Mouse (Mus musculus): Measurements from ENCODE around the gene Kcnk7. TPM values are rescaled to one million over a fixed set of nuclear protein-coding genes. Genes with fewer than 3 reads are reported as not detected.

Gene Kcnk7
- total RNA-seq, 2 experiments from 2014 or later, result 0.19 TPM; not detected in 1

DNA sequence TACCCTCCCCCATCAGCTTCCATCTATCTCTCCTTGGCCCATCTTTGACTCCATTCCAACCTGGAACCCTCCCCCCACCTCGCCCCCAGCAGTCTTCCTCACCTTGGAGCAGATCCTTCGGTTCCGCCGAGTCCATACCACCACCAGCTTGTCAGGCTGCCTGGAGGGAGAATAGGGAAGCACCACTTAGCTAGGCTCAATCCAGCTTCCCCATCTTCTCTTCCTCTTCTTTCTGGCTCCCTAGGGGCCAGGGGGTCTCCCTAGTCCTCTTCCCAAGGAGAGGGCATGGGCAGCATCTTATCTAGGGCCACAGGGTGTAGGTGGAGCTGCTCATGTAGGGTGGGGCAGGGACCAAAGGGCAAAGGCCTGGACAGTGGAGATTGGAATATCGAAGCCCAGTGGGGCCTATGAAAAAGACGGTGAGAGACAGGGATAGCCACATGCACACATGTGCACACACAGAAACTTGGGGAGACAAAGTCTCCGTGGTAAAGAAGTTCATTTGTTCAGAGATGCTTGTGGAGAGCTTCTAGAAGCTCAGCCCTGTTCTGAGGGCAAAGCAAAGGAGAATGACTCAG is 18.8 kb downstream of the Kcnk7 start:
- ATAC-seq (replicated peaks; ENCODE audit: low FRiP score, low TSS enrichment, poor library complexity, severe bottlenecking), result no peak

DNA sequence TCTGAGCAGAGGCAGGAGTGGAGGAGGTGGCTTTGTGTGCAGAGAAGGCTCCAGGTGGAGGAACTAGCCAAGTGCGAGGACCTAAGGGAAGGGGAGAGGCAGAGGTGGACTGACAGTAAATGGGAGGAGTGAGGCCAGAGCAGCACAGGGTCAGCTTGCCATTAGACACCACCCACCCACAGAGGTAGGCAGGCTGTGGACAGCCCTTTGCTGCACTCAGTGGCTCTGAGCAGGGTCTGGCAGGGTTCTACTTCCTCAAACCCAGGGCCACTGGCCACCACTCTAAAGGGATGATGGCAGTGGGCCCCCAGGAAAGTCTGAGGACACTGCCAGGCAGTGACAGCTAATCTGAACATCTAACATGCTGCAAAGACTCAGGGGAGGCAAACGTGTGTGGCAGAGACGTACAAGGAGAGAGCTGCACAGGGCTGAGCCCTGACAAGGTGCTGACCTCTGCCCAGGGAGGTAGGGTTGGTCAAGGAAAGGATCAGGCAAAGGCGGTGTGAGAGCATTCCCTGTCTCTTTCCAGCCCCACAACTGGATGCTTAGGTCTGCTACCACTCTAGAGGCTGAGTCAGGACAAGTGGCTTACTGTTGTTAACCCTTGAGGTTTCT is 19.9 kb downstream of the Kcnk7 start:
- ATAC-seq (replicated peaks; ENCODE audit: low FRiP score, low TSS enrichment, poor library complexity, severe bottlenecking), result no peak

DNA sequence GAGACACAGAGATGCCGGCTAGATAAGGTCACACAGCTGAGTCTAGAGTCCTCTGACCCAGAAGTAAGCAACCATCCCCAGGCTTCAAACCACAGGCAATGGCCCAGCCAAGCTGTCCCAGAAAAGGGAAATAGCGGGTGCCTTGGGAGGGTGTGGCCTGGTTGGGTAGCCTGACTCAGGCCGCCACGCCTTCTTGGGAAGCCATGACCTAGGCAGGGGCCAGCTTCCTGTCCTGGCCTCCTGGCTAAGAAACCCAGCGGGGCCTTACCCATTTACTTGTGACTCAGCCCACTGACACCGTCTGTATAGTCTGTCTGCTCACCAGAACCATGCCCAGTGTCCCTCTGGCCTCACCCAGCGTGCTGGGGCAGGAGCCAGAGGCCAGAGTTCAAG is 20.4 kb downstream of the Kcnk7 start:
- ATAC-seq (replicated peaks; ENCODE audit: low FRiP score, low TSS enrichment, poor library complexity, severe bottlenecking), result peak; percentile 19

DNA sequence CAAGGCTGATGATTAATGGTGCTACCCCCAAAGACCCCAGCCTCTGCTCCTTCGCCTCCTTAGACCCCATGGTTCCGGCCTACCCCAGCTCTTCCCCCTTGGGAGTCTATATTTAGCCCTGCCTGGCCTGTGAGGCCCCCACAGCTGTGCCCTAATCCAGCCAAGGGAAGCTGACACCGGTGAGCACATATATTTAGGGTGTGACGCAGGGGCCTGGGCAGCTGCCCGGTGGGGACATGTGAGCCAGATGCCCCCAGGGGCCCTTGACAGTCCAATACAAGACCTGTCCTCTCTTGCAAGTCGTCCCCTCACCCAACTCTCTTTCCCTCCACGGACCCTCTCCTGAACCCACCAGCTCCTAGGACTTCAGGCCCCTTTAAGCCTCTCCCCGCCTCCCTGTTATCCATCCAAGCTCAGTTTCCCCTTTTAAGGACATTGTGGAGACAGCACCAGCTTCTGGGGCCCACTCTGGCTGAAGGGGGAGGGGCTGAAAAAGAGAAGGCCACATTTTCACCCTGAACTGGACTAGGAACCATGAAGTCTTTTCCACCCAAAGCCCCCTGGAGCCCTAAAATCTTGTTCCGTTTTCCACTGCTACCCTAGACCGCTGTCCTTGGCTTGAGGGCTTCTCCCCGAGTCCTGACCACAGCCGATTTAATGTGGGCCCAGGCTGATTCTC is 21.0 kb downstream of the Kcnk7 start:
- ATAC-seq (replicated peaks; ENCODE audit: low FRiP score, low TSS enrichment, poor library complexity, severe bottlenecking), result no peak

DNA sequence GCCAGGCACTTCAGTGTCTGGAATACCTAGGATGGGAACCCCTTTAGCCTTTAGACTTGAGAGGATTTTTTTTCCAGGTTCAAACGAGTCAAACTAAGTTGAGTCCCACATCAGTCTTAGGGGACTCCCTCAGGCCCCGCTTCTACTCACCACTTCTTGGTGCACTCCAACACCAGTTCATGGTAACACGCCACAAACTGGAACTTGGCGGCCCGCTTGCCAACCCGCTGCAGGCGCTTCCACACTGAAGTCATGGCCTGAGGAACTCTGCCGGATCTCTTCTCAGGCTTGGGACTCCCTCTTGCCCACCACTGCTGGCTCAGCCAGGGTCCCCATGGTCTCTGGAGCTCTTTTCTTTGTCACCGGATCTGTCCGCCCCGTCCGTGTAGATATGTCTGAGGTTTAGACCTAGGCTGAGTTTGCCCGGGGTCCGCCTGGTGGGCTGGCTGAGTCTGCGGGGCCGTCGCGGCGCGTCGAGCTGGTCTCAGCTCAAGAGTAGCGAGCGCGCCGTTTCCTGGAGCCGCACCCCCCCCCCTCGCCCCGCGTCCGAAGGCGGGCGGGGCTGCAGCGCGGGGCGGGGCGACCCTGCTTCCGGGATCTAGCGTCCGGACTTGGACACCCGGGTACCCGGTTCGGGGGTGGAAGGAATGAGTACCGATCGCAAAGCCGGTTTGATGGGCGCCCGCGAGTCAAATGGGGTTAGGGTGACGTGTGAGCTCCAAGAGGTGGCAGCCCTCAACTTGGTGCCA is 21.8 kb downstream of the Kcnk7 start, which contains the start of gene Ehbp1l1:
Ehbp1l1 (minus strand) TSS at position 551 of the 749 bp plus-strand sequence.
- peak; percentile 8; the same call in 1 of the 2 replicates for ATAC-seq (replicated peaks; ENCODE audit: low FRiP score, low TSS enrichment, poor library complexity, severe bottlenecking)

DNA sequence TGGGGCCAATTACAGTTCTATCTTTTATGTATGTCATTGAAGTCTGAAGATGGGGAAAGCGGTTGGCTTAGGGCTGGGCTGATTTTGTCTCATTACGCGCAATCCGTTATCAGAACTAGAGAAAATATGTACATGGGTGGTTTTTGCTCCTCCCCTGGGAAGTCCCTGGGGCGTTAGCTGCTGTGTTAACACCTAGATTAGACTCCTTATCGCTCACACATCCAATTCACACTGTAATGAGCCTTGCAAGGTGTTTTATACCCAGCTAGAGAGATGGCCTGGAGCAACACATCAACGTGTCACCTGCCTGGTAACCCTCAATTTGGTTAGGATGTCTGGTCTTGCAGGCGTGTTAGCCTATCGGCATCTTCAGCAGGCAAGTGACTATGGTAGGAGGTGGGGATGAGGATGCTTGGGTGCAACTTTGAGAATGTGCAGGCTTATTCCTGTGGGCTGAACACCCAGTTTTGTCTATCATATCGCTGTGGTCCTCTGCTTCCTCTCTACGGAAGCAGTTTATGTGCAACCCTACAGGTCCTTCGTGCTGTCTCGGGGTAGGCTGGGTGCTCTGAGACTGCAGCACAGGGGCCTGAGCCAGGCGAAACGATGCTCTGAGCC is 22.9 kb downstream of the Kcnk7 start:
- peak; percentile 49 for ATAC-seq (replicated peaks; ENCODE audit: low FRiP score, low TSS enrichment, poor library complexity, severe bottlenecking)

DNA sequence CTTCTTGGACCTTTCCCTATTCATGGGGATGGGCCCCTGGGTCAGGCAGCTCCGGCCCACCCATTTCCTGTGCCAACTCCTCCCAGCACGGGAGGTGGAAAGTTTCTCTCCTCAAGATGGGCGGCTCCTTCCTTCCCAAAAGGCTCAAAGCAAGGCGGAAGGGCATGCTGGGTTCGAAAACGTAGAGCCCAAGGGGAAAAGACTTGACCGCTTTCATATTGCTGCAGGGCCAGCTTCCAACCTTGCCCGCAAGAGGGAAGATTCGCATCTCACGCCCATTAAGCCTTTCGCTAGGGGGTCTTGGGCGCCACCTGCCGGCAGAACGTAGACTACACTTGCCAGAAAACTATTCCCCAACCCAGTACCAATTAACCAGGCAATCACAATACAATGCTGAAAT is 23.5 kb downstream of the Kcnk7 start:
- ATAC-seq (replicated peaks; ENCODE audit: low FRiP score, low TSS enrichment, poor library complexity, severe bottlenecking), result 0 out of 2 replicates have a peak, but pooled peaks have one; percentile 4

DNA sequence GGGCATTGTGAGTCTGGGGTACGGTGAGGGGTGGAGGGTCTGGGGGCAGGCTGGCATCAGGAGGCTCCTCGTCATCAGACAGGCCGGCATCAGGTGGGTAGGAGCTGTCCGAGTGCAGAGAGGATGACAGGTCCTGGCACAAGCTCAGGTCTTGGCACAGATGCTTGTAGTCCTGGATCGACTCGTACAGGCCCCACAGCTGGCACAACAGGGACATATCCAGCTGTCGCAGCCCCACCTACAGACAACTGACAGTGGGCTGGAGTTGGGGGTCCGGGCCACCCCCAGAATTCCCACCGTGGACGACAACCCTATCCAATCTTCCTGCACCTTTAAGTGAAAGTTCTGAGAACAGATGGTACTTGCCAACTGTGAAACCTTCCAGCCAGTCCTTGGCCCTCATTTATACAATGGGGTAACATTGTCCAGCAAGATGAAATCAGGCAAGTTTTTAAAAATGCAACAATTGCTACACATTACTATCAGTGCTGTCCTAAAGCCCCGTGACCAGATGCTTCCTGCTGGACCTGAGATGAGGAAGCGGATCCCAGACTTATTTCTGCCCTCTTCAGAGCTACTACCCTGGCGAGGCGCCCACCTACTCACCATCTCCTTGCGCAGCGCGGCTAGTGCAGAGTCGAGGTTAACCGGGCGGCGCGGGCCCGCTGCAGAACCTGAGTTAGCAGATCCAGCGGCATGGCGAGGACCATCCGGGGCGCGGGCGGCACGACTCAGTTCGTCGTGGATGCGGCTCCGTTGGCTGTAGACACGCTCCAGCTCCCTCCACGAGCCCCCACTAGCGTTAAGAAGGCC is 24.7 kb downstream of the Kcnk7 start:
- no peak for ATAC-seq (replicated peaks; ENCODE audit: low FRiP score, low TSS enrichment, poor library complexity, severe bottlenecking)

DNA sequence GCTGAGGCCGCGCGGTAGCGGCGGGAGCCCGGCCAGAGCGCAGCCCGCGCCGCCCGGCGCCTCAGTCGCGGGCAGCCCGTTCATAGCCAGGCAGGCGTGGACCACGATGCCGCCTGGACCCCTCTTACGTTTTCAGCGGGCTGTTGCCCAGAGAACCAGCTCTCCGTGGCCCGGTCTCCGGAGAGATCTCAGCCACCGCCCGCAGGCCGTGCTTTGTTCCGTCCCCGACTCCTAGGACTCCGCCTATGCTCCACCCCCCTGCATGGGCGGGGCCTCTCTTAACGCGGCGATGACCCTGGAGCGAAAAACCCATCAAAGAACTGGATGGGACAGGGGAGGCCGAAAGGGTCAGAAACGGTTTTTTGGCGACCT is 25.3 kb downstream of the Kcnk7 start, which contains the start of gene Fam89b:
Fam89b (minus strand) TSS at position 210 of the 372 bp plus-strand sequence.
- ATAC-seq (replicated peaks; ENCODE audit: low FRiP score, low TSS enrichment, poor library complexity, severe bottlenecking), result peak; percentile 49

DNA sequence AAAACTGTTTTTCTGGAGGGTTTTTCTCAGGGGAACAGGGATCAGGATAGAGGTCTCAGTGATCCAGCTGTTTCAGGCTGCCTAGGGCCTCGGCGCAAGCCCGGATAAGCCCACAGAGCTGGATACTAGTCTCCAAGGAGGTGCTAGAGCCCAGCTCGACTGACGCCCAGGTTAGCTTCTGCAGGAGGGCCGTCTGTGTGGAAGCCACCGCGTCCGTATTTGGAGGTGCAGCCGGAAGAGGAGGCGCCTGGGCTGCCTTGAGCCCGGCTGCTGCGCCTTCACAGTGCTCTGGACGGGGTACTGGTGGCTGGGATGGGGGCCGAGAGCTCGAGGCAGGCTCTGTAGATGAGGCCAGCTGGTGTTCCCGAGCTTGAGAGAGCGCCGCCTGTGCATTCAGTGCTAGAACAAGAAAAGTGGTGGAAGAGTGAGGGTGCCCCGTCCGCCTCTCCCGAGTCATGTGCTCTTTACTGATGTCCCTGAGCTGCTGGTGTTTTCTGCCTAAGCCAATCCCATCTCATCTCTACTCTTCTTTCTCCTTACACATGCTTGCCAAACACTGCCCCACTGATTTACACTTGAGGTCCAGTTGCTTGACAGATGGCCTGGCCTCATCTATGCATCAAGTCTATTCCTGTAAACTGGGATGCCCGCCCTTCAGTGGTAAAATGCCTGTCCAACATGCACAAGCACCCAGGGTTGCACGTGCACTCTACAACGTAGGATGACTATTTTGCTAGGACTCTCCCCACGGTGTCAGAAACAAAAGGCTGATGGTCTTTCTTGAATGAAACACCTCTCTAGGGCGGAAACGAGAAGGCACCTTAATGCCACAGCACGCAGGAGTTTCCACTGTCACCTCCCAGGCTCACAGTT is 26.4 kb downstream of the Kcnk7 start:
- ATAC-seq (replicated peaks; ENCODE audit: low FRiP score, low TSS enrichment, poor library complexity, severe bottlenecking), result no peak

DNA sequence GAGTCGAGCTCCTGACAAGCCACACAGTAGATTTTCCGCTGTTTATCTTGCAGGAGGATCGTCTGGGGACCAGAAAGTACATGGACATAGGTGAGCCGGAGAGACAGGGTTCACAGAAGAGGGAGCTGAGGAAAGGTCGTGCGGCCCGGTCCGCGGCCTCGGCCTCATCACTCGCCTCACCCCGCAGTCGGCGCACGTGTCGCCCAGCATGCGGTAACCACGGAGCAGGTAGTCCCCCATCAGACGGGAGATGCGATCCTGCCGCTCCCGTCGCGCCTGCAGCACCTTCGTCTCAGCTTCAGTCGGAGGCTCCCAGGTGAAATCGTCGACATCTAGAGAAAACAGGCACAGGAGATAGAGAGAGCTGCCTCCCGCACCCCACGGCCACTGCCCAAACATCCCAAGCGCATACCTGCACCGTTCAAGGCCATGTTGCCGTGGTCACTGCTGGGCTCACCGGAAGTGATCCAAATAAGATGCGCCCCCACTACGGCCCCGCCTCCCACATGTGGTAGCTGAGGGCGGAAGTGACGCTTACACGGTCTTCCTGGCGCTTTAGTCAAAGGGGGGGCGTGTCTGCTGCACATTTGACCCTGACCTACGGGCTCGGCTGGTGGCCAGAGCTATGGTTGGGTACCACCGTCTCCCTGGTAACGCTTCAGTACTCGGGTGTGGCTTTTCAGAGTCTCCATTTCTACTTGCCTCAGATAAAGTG is 27.3 kb downstream of the Kcnk7 start:
- ATAC-seq (replicated peaks; ENCODE audit: low FRiP score, low TSS enrichment, poor library complexity, severe bottlenecking), result peak; percentile 56

DNA sequence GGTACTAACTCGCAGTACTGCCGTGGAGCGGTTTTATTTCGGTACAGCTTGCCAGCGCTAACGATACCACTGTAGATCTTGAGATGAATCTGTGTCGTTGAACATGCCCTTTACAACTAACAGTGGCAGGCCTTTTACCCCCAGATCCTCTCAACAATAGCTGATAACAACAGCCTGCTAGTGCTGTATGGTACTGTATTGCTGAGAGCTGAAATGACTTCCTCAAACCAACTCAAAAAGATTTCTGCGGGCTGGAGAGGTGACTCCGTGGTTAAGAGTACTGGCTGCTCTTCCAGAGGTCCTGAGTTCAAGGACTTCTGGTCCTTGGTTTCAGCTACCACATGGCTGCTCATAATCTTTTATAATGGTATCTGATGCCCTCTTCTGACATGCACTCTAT is 30.2 kb downstream of the Kcnk7 start:
- ATAC-seq (replicated peaks; ENCODE audit: low FRiP score, low TSS enrichment, poor library complexity, severe bottlenecking), result no peak

DNA sequence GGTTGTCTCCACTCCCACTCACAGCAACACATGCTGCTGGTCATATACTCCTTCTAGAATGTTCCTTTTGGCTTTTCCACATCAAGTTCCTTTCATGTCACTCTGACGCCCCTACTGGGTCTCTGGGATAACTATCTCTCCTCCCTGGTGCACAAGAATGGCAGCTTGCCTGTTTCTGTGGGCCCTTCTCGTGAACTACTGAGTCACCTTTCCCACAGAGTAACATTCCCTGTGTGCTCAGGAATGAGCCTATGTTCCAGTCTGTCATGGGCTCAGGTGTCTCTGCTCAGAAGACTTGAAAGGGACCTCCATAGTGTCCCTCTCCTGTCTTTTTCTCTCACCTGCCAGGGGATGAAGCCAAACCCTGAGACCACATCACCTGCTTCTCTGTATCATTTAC is 35.3 kb downstream of the Kcnk7 start:
- ATAC-seq (replicated peaks; ENCODE audit: low FRiP score, low TSS enrichment, poor library complexity, severe bottlenecking), result no peak

DNA sequence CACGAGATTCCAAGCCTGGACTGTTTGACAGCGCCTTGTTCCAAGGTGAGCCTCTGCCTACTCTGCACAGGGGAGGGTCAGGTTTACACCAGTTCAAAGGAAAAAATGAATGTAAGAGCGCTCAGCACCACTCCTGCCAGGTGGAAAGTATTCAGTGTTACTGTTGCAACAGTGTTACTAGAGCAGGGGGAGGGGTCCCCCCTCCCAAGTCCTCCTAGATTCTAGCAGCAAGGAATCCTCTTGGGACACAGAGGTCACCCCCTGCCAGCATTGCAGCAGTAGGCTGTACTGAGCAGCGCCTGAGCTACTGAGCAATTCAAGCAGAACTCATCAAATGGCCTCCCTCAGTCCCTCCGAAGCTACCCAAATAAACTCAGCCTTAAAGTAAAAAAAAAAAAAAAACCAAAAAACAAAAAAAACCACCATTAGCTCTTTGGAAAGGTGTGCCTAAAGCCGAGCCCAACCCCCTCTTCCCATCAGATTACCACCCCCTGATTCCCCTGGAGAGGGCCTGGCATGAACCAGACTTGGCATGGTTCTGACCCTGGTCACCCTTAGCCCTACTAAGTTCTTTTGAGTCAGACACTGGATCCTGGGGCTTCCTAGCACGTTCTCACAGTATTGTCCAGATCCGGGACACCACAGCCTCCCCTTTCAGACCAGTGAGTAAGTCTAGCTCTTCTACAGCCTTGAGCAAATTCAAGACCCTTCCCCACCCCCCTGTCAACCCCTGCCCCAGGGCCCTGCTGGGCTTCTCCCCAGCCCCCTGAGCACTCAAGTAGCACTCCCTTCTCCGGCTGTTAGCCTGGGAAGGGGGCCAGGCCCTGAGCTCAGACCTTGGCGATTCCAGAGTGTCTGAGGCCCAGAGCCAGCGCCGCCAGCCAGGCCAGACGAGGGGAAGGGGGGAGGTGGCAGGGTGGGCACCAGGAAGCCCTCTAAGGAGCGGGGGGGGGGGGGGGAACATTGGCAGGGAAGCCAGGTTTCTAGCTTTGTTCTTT is 36.5 kb downstream of the Kcnk7 start, which contains the start of gene Ltbp3:
Ltbp3 (plus strand) TSS at position 585 of the 998 bp plus-strand sequence.
- ATAC-seq (replicated peaks; ENCODE audit: low FRiP score, low TSS enrichment, poor library complexity, severe bottlenecking), result no peak

DNA sequence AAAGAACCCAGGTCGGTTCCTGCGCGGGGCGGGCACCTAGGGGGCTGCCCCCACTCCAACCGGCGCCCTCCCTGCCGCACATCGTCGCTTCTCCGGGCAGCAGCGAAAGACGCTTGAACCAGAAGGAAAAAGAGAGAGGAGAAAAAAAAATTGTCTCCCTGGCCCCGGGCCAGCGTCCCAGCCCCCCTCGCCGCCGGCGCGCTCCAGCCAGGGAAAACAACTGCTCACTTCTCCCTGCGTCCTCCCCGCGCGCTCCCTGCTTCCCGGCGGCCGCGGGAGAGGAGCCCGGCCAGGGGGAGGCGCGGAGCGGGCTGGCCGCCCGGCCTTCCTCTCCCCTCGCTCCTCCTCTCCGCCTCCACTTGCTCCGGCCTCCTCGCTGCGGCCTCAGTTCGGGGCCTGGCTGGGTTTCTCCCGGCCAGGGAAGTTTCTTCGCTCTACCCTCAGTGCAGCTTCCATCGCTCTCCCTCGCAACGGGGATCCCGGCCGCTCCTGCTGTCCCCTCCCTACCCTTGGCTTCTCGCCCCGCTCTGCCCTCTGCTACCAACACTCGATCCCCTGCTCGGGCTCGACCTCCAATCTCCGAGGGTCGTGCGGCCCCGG is 37.6 kb downstream of the Kcnk7 start:
- ATAC-seq (replicated peaks; ENCODE audit: low FRiP score, low TSS enrichment, poor library complexity, severe bottlenecking), result no peak

DNA sequence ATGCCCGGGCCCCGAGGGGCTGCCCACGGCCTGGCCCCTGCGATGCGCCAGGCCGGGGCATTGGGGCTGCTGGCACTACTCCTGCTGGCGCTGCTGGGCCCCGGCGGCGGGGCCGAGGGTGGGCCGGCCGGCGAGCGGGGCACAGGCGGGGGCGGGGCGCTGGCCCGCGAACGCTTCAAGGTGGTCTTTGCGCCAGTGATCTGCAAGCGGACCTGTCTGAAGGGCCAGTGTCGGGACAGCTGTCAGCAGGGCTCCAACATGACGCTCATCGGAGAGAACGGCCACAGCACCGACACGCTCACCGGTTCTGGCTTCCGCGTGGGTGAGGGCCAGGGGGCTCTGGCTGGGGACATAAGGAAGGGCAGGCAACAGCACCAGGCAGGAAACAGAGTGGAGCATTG is 38.1 kb downstream of the Kcnk7 start:
- ATAC-seq (replicated peaks; ENCODE audit: low FRiP score, low TSS enrichment, poor library complexity, severe bottlenecking), result no peak

All from megakaryocyte-erythroid progenitor cell, adult 5-6 weeks (primary cell).